Mouse (Mus musculus): Measurements from ENCODE around the gene Fkbp10. TPM values are rescaled to one million over a fixed set of nuclear protein-coding genes. Genes with fewer than 3 reads are reported as not detected.

Gene Fkbp10
- total RNA-seq (2021): 1 to 10 TPM; 4.7 to 5.7 TPM

GRCm38 (mm10) chr11:100414914-100415822, at the start of gene Fkbp10:
TSS of gene Fkbp10 (plus strand) at chr11:100415697.
- DNase-seq (ENCODE audit: low spot score in 2 of 2): no peak
- intact Hi-C loops (cut with DNase I): no loop called here

- intact Hi-C loops (cut with DNase I): no loop called here
- DNase-seq (ENCODE audit: low spot score in 2 of 2): no peak
These were observed 46.4 kb upstream of the Fkbp10 start for GRCm38 (mm10) chr11:100369145-100369544.

- DNase-seq (ENCODE audit: low spot score in 2 of 2): no peak
- intact Hi-C loops (cut with DNase I): no loop called here
These were observed 45.7 kb upstream of the Fkbp10 start for GRCm38 (mm10) chr11:100369822-100370221.

DNA sequence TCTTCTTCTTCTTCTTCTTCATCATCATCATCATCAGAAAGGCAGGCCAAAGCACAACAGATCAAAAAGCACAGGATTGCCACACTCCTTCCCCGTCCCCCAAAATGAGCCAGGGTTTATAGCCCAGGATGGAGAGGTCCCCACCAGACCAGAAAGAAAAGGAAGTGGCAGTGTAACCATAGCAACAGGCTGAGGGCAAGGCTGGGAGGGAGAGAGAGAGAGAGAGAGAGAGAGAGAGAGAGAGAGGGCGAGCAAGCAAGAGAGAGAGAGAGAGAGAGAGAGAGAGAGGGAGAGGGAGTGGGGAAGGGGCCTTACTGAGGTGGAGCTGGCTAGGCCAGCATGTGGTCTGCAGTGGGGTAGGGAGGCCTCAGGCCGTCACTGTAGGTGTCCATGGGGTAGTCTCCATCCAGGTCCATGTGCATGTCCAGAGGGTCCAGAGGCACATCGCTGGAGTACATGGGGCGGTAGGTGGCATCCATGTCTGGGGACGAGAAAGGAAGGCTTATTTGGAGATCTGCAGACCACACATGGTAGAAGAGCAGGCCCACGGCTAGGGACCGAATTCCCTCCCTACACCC, 43.4 kb upstream of the Fkbp10 start:
- DNase-seq (ENCODE audit: low spot score in 2 of 2): no peak
- intact Hi-C loops (cut with DNase I): no loop called here

- intact Hi-C loops (cut with DNase I): no loop called here
- DNase-seq (ENCODE audit: low spot score in 2 of 2): no peak
These were observed 40.4 kb upstream of the Fkbp10 start for GRCm38 (mm10) chr11:100375127-100375526.

GRCm38 (mm10) chr11:100376005-100376404, 39.5 kb upstream of the Fkbp10 start:
- intact Hi-C loops (cut with DNase I): no loop called here
- no peak for DNase-seq (ENCODE audit: low spot score in 2 of 2)

DNA sequence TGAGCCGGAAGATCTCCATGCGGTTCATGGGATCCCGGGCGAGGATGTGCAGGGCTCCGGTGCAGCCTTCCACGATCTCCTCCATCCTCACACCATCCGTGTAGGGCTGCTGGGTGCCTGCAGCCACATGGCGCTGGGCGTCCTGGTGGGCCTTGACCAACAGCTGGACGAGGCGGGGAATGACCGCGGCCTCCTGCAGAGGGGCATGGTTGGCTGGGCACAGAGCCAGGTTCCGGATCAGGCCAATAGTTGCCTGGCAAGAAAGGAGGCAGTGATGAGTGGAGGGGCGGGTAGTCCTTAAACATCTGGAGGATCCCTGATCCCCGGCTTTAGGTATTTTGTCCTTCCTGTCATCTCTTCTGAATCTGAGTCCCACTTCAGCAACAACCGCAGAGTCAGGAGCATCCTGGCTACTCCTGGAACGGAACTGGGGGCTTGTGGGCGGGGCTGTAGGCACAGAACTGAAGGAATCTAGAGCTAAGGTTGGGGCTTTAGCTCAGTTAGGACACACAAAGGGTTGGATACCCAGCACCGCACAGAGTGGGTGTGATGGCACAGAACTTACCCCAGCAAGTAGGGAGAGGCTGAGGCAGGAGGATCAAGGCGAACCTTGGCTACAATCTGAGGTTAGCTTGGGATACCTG, 38.6 kb upstream of the Fkbp10 start:
- DNase-seq (ENCODE audit: low spot score in 2 of 2): no peak
- intact Hi-C loops (cut with DNase I): no loop called here

- intact Hi-C loops (cut with DNase I): no loop called here
- no peak for DNase-seq (ENCODE audit: low spot score in 2 of 2)
These were observed 37.5 kb upstream of the Fkbp10 start for GRCm38 (mm10) chr11:100377989-100378388.

DNA sequence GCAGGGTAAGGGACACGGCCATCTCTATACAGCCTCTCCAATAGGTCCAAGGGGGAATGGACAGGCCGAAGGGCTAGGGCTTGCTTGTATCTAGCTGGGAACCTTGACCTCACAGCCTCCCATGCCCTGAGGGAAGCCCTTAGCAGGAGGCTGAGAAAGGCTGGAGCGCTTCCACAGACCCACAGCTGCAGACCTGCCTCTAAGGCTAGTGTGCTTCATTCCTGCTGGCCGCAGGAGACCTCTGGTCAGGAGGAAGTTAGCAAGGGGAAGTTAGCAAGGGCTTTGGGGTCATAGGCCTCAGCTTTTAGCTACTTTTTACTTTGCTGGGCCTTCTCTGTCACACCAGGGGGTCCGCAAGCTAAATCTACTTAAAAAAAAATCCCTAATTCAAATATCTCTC, 37.1 kb upstream of the Fkbp10 start:
- intact Hi-C loops (cut with DNase I): no loop called here
- no peak for DNase-seq (ENCODE audit: low spot score in 2 of 2)

GRCm38 (mm10) chr11:100379311-100379710, 36.2 kb upstream of the Fkbp10 start:
- DNase-seq (ENCODE audit: low spot score in 2 of 2): no peak

DNA sequence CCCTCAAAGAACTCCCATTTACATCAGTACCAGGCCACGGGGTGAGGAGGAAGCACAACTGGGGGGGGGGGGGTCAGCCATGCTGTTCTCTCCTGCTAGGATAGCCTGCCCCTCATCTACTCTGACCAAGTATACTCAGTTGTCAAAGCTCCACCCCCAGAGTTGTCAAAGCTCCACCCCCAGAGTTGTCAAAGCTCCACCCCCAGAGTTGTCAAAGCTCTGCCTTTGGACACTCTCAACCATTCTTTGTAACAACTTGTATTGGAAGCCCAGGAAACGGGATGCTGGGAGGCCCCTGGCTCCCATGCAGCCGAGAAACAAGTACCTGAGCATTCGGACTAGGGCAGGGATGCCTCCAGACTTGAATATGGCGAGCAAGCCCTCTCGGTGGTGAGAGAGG, 32.8 kb upstream of the Fkbp10 start:
- no peak for DNase-seq (ENCODE audit: low spot score in 2 of 2)
- intact Hi-C loops (cut with DNase I): no loop called here

More at GRCm38 (mm10) chr11:100379311-100379710, 36.2 kb upstream of the Fkbp10 start:
- intact Hi-C loops (cut with DNase I): no loop called here

DNA sequence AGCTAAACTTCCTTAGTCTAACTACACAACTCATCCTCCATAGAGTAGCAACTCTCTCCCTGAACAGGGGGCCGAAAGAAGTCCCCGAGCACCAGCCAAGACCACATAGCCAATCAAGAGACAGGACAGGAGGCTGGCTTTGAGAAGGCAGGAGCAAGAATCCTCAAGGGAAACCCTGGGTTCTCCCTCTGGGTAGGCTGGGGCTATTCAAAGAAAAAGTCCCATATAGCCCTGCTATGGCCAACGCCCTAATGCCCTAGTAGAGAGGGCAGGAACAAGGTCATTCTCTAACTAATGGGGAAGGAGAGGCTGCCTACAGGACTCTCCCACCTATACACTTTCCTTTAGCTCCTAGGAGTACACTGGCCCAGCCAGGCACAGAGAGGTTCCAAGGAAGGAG, 30.5 kb upstream of the Fkbp10 start:
- no peak for DNase-seq (ENCODE audit: low spot score in 2 of 2)
- intact Hi-C loops (cut with DNase I): no loop called here

DNA sequence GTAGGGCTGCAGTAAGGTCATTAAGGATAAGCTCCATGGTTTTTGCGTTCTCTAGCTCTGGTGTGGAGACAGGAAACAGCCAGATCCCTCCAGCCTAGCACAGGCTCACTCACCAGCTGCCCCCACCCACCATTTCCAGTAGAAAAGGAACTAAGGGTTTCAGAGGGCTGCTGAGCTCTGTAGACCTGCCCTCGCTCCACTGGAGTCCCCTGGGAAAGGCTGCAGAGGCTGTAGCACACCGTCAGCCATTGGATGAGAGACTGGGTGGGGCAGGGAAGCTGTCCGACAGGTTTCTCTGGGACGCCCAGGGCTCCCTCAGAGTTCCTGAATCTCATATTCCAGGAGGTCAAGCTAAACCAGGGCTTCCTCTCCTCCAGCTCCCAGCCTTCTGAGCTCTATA, 28.9 kb upstream of the Fkbp10 start:
- DNase-seq (ENCODE audit: low spot score in 2 of 2): no peak
- intact Hi-C loops (cut with DNase I): no loop called here

DNA sequence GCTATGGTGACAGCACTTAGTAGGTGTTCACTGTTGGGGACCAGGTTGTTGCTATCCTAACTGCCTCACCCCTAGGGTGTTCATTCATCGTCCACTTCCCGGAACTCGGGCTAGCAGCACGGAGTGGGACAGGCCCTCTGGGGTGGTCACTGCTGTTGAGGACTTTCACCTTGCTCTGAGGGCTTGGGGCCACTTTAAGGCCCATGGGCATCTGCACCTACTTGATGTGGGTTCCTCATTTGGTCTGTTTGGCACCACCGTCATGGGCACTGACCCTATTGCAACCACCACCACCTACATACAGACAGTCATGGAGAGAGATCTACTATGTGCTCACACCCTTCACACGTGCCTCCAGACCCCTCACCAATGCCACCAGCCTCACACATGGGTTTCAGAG, 28.4 kb upstream of the Fkbp10 start:
- no peak for DNase-seq (ENCODE audit: low spot score in 2 of 2)
- intact Hi-C loops (cut with DNase I): no loop called here

DNA sequence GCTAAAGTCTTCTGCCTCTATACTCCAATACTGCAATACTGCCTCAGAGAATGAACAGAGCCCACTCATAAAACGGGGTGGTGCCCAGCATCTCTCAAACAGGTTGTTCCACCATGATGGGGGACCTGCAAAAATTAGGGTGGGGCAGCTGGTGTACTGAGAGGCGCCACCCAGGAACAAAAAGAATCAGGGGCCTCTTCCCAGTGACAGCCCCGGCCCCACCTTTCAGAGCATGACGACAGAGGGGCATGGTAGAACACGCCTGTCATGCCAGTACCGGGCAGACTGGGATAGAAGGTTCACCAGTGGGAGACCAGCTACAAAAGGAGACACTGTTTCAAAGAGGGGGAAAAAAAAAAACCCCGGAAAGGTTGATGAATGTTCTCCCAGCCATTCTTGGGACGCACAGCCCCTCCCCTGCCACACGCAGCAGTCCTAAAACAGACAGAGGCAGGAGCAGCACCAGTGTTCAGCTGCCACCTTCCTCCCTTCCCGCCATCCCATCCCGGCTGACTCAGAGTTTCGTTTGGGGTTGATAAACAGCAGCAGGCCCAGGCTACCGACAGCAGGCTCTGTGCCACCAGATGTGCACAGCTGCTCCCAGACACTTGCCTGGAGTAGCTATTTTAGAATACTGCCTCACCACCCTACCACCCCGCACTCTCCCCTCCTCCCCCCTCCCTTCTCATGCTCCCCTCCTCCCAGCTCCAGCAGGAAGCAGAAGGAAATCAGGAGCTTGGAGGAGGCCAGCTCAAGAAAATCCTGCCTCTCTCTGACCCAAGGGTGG, 27.7 kb upstream of the Fkbp10 start:
- intact Hi-C loops (cut with DNase I): no loop called here
- peak in 1 of 2 experiments; percentile 59 for DNase-seq (ENCODE audit: low spot score in 2 of 2)

DNA sequence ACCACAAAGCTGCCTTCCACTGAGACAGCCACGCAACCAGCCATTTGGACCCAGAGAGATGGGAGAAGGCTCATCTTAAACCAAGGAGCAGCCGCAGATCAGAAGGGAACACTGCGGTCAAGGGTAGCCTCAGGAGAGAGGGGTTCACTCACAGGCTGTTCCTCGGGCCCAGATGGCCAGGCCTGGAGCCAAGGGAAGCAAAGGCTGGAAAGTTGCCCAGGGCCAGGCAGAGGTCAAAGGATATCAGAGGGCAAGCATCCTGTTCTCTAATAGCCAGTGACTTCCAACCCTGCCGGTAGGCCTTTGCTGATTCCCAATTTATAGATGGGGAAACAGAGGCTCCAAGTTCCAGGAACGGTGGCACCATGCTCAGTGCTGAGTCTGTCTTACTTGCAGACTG, 26.9 kb upstream of the Fkbp10 start:
- DNase-seq (ENCODE audit: low spot score in 2 of 2): no peak
- intact Hi-C loops (cut with DNase I): no loop called here

DNA sequence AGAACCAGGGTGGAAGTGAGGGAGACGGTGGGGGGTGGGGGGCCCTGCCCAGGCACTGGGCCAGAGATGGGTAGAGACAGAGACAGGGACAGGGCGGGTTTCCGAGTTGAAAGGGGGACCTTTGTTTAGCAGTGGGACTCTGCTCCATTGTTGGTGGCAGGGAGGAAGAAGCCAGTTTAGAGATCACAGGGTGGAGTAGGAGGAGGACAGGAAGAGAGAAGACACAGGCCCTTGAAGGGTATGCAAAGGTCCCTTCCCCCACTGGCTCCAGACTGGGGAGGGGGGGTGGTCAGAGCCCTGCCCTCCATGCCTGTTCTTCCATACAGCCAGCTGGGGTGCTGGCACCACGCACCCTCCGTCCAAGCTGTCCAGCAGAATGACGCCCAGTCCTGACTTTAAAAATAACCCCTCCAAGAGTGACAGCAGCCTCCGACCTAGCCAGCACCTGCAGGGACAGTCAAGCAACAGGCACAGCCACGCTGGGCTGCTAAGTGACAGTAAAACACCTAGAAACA, 25.5 kb upstream of the Fkbp10 start:
- no peak for DNase-seq (ENCODE audit: low spot score in 2 of 2)
- intact Hi-C loops (cut with DNase I): no loop called here

DNA sequence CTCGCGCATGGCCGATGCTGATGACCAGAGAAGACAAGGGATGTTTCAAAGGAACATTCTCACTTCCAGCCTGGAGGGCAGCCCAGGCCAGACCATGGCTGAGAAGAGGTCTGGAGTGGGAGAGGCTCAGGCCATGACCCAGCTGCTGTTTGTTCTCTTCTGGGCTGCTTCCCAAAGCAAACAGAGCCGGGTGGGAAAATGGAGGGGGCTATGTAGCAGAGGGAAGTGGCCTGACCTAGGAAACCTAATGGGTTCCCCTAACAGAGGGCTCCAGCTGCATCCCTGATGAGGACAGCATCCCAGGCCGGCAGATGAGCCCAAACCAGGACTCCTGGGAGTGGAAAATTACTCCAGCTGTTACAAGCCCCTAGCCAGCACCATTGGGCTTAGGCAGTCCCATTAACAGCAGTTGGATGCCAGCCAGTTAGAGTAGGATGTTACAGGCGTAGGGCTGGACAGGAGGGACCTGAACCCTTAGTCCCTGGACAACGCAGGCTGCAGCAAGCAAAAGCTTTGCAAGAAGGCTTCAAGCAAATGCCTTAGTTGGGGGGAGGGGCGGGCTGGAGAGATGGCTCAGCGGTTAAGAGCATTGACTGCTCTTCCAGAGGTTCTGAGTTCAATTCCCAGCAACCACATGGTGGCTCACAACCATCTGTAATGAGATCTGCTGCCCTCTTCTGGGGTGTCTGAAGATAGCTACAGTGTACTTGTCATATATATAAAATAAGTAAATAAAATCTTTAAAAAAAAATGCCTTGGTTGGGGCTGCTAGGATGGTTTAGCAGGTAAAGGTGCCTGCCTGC, 24.2 kb upstream of the Fkbp10 start:
- DNase-seq (ENCODE audit: low spot score in 2 of 2): peak in 1 of 2 experiments; percentile 47
- intact Hi-C loops (cut with DNase I): no loop called here

GRCm38 (mm10) chr11:100391884-100392345, 23.6 kb upstream of the Fkbp10 start:
- no peak for DNase-seq (ENCODE audit: low spot score in 2 of 2)
- intact Hi-C loops (cut with DNase I): no loop called here
